Mouse (Mus musculus): ENCODE measurements around the gene Mid1.
"Not testable (repeated sequence)": the region's sequence is repeated elsewhere in the genome, so short reads cannot be mapped to it uniquely, and the experiment has no call there.

GRCm38 (mm10) chrX:170005695-170006297 is 320.8 kb downstream of the Mid1 start:
- TF ChIP-seq CTCF (IDR thresholded peaks at IDR 0.05); POLR2A (IDR thresholded peaks at IDR 0.05; ENCODE audit: insufficient read depth, low read depth, low read length); EP300 (IDR thresholded peaks at IDR 0.05; ENCODE audit: insufficient read depth, low read depth, low read length): not testable (repeated sequence)

All from heart, adult 2 months (tissue).